Mouse (Mus musculus) heart, embryonic 15.5 days (tissue): ENCODE data around the gene Adam15. TPM values are rescaled to one million over a fixed set of nuclear protein-coding genes. Genes with fewer than 3 reads are reported as not detected.

Experiments used
- ATAC-seq: fragments of 200-750 bp; cut with Nextera tagmentation; replicated peaks from 2 replicates; pipeline ENCODE4 v1.8.0; 2017; ENCODE audit warnings: low read depth, moderate TSS enrichment; ENCODE audit not compliant: insufficient number of reproducible peaks, insufficient read depth, low FRiP score
- H3K27ac ChIP-seq: fragments of 300-500 bp; sonication (generic); 2 replicates; pipeline ENCODE4 v1.5.1; 2015; ENCODE audit warnings: mild to moderate bottlenecking, inconsistent platforms
- H3K27me3 ChIP-seq: fragments of 300-500 bp; sonication (generic); 2 replicates; pipeline ENCODE4 v1.6.1; 2015; ENCODE audit warnings: inconsistent platforms
- H3K36me3 ChIP-seq: fragments of 300-500 bp; sonication (generic); 2 replicates; pipeline ENCODE4 v1.6.1; 2015; ENCODE audit warnings: mild to moderate bottlenecking, inconsistent platforms
- H3K4me1 ChIP-seq: fragments of 300-500 bp; sonication (generic); replicated peaks from 2 replicates; pipeline ENCODE4 v1.6.1; 2015; ENCODE audit warnings: inconsistent platforms
- H3K4me2 ChIP-seq: fragments of 300-500 bp; sonication (generic); 2 replicates; pipeline ENCODE4 v1.6.1; 2015; ENCODE audit warnings: inconsistent platforms, mild to moderate bottlenecking, moderate library complexity
- H3K4me3 ChIP-seq: fragments of 300-500 bp; sonication (generic); 2 replicates; pipeline ENCODE4 v1.5.1; 2015; ENCODE audit warnings: mild to moderate bottlenecking, inconsistent platforms
- H3K9ac ChIP-seq: fragments of 300-500 bp; sonication (generic); 2 replicates; pipeline ENCODE4 v1.6.1; 2015; ENCODE audit warnings: mild to moderate bottlenecking, inconsistent platforms
- H3K9me3 ChIP-seq: fragments of 300-500 bp; sonication (generic); replicated peaks from 2 replicates; pipeline ENCODE4 v1.6.1; 2016; ENCODE audit warnings: inconsistent platforms
- WGBS: fragments of 180-500 bp; shearing (Covaris S2); methylation state at CpG from one replicate; pipeline ENCODE4 v1.1.7; 2015; ENCODE audit warnings: mixed read lengths; 5-methylcytosine and 5-hydroxymethylcytosine counted together
- polyA plus RNA-seq: library from polyadenylated mRNA; unstranded; fragments of >200 nt; fragmentation: Nextera tagmentation; extraction: Ambion mirVana; gene quantifications from 2 replicates; pipeline ENCODE4 v1.2.1, GENCODE M21; 2015

The Adam15 gene
- polyA plus RNA-seq, 1 experiment from 2014 or later = 59.8 TPM

DNA sequence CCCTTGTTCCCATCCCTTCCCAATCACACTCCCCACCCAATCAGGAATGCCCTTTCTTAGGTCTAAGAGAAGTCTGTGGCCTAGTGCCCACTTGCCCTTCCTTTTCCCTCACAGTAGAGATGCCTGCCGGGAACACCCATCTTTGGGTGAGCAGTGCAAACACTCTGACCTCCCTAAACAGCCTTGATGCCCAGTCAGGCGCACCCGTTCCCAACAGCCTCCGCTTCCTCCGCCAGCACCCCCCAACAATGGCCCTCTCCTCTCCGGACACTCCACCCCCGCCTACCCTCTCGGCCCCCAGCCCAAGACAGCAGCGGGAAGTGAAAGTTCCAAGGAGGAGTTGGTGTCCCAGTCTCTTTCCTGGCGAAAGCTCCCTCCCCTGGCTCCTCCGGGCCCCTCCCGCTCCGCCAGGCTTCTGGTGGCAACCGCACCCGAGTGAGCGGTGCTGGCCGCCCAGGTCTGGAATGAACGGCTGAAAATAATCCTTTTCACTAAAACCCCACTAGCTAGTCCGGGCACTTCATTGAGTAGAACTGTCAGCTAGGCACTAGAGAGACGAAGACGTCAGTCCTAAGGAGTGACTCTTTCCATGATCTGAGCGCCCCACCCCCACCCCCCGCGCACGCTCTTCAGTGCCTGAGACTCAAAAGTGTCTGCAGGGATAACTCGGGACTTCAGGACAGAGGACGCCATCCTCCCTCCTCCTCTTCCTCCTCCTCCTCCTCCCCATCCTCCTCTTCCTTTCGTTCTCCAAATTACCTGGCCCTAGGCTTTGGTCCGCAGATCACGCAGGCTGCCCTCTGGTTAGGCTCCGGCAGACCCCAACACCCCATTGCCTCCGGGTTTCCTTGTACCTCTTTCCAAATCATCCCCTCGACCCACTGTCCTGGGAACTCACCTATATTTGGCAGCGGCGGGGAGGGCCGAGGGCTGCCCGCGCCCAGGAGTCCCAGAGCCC lies 606 bp downstream of the Adam15 start:
- peaks cover 33% of the 10 kb centered on the region for H3K27me3 ChIP-seq
- under 1% methylated on average over 38 of the region's 38 CpGs for WGBS
- ATAC-seq = peak; percentile 24
- H3K9me3 ChIP-seq = no peaks in the 10 kb centered on the region
- H3K4me2 ChIP-seq = peak overlapping the region; percentile 98
- peaks cover 18% of the 10 kb centered on the region for H3K4me1 ChIP-seq
- H3K36me3 ChIP-seq = no peaks in the 10 kb centered on the region
- H3K27ac ChIP-seq = peak overlapping the region; percentile 63
- H3K4me3 ChIP-seq = peak overlapping the region; percentile 77
- peak overlapping the region; percentile 67 for H3K9ac ChIP-seq

DNA sequence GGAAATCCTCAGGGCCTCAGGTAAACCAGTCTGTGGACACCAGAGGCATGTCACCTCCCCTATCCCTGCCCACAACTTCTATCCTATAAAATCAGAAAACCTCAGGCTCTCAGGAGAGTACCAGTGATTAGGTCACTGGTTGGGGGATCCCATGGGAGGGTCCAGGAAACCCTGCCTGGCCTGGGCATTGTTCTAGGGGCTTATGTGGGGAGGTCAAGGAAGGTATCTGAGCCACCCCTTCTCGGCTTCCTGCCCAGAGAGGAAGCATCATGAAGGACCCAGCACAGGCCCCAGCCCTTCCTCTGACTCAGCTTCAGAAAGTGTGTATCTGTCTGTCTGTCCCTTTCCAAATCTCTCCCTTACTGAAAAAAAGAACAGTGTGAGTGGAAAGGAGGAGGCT lies 1.9 kb downstream of the Adam15 start:
- Histone ChIP-seq H3K4me2 (peak overlapping the region; percentile 98), H3K27ac (peak overlapping the region; percentile 63), H3K4me3 (peak overlapping the region; percentile 77), H3K27me3 (peaks cover 31% of the 10 kb centered on the region), H3K9ac (no peak overlapping the region), H3K4me1 (peaks cover 18% of the 10 kb centered on the region), H3K36me3 (no peaks in the 10 kb centered on the region), H3K9me3 (no peaks in the 10 kb centered on the region)
- WGBS = 52% methylated on average over 1 of the region's 1 CpGs
- ATAC-seq = 0 out of 2 replicates have a peak, but pooled peaks have one; percentile 13

- WGBS = 73% methylated on average over 10 of the region's 10 CpGs
- H3K4me3 ChIP-seq = no peak overlapping the region
- H3K36me3 ChIP-seq = no peaks in the 10 kb centered on the region
- 0 out of 2 replicates have a peak overlapping the region, but pooled peaks have one; percentile 10 for H3K4me2 ChIP-seq
- no peak overlapping the region for H3K9ac ChIP-seq
- peaks cover 22% of the 10 kb centered on the region for H3K27me3 ChIP-seq
- ATAC-seq = no peak
- H3K4me1 ChIP-seq = peaks cover 18% of the 10 kb centered on the region
- H3K9me3 ChIP-seq = no peaks in the 10 kb centered on the region
- no peak overlapping the region for H3K27ac ChIP-seq
These were observed 2.8 kb downstream of the Adam15 start for GRCm38 (mm10) chr3:89346815-89347540.

GRCm38 (mm10) chr3:89343279-89343678 lies 6.5 kb downstream of the Adam15 start:
- WGBS = 80% methylated on average over 7 of the region's 7 CpGs
- Histone ChIP-seq H3K9me3 (no peaks in the 10 kb centered on the region), H3K4me1 (peaks cover 16% of the 10 kb centered on the region), H3K4me3 (no peak overlapping the region), H3K27ac (no peak overlapping the region), H3K9ac (no peak overlapping the region), H3K27me3 (peaks cover 7% of the 10 kb centered on the region), H3K4me2 (no peak overlapping the region), H3K36me3 (no peaks in the 10 kb centered on the region)
- no peak for ATAC-seq

DNA sequence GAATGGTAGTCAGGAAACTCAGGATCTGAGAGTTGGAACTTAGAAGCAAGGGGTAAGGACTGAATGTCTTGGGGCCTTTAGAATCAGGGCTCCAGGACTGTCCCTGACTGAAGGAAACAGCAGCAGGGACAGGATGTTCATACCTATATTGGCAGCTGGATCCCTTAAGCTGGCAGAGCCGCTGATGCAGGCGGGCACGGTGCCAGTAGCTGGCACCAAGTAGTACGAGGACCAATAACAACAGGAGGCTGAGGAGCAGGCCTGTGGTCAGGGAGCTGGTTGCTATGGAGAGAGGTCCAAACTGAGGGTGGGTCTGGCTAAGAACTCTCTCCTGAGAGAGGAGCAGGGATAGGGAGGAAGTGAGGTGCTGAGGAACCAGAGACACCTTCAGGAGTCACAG lies 8.0 kb downstream of the Adam15 start:
- ATAC-seq = no peak
- Histone ChIP-seq H3K4me2 (no peak overlapping the region), H3K27ac (no peak overlapping the region), H3K36me3 (no peaks in the 10 kb centered on the region), H3K27me3 (no peaks in the 10 kb centered on the region), H3K4me3 (no peak overlapping the region), H3K9ac (no peak overlapping the region), H3K9me3 (no peaks in the 10 kb centered on the region), H3K4me1 (peaks cover 26% of the 10 kb centered on the region)
- WGBS = 80% methylated on average over 4 of the region's 4 CpGs

GRCm38 (mm10) chr3:89340465-89340864 lies 9.3 kb downstream of the Adam15 start:
- H3K9ac ChIP-seq = no peak overlapping the region; the same call in 1 of the 2 replicates
- no peaks in the 10 kb centered on the region for H3K27me3 ChIP-seq
- H3K27ac ChIP-seq = no peak overlapping the region

GRCm38 (mm10) chr3:89339416-89339815 lies 10.4 kb downstream of the Adam15 start:
- Histone ChIP-seq H3K4me2 (no peak overlapping the region), H3K36me3 (no peaks in the 10 kb centered on the region), H3K4me1 (peaks cover 33% of the 10 kb centered on the region), H3K4me3 (no peak overlapping the region), H3K9ac (no peak overlapping the region), H3K9me3 (no peaks in the 10 kb centered on the region), H3K27me3 (no peaks in the 10 kb centered on the region), H3K27ac (no peak overlapping the region)
- WGBS = 26% methylated on average over 8 of the region's 8 CpGs
- ATAC-seq = no peak

More at GRCm38 (mm10) chr3:89340465-89340864, 9.3 kb downstream of the Adam15 start:
- ATAC-seq = no peak
- peaks cover 33% of the 10 kb centered on the region for H3K4me1 ChIP-seq
- H3K9me3 ChIP-seq = no peaks in the 10 kb centered on the region
- H3K36me3 ChIP-seq = no peaks in the 10 kb centered on the region
- H3K4me2 ChIP-seq = peak overlapping the region; percentile 55
- WGBS = 4% methylated on average over 11 of the region's 11 CpGs
- H3K4me3 ChIP-seq = peak overlapping the region; percentile 22

GRCm38 (mm10) chr3:89337721-89338578 lies 11.8 kb downstream of the Adam15 start, which contains the start of gene Efna4:
Gene Efna4 (minus strand): TSS chr3:89338028.
- Histone ChIP-seq H3K36me3 (no peaks in the 10 kb centered on the region), H3K27ac (peak within 1 kb of the TSS; percentile 73), H3K9me3 (no peaks in the 10 kb centered on the region), H3K4me3 (peak within 1 kb of the TSS; percentile 65), H3K27me3 (no peaks in the 10 kb centered on the region), H3K4me2 (peak within 1 kb of the TSS; percentile 85), H3K9ac (peak within 1 kb of the TSS; percentile 76), H3K4me1 (peaks cover 33% of the 10 kb centered on the region)
- ATAC-seq = peak; percentile 78
- WGBS = 1% methylated on average over 44 of the region's 44 CpGs

DNA sequence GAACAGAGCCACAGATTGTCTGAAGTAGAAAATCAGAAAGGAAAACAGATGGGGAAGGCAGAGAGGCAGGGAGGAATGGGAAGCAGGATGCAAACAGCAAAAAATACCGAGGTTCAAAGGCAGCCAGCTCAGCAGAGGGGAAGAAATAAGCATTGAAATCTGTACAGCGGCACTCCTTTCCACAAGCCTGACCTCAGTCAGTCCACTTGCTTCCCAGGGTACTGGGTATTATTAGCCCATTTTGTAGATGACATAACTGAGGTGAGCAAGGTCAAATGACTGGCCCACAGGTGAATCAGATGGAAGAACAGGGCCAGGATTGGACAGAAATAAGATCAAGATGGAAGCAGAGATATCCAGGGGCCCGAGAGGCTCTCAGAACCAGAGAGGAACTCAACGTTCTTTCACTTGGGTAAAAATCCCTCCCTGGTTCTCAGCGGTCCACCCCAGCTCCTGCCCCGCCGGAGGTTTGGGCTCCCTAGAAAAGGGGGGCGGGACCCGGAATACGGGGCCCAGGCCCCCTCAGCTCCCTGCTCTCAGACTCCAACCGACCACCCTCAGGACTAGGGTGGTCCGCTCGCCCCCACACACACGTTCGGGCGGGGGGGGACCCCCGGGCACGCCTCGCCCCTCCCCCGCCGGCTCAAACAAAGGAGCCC lies 12.6 kb downstream of the Adam15 start:
- H3K4me2 ChIP-seq = peak overlapping the region; percentile 85
- no peak; the same call in 1 of the 2 replicates for ATAC-seq
- H3K36me3 ChIP-seq = no peaks in the 10 kb centered on the region
- WGBS = 1% methylated on average over 21 of the region's 21 CpGs
- H3K27ac ChIP-seq = peak overlapping the region; percentile 73
- H3K9ac ChIP-seq = peak overlapping the region; percentile 76
- peaks cover 33% of the 10 kb centered on the region for H3K4me1 ChIP-seq
- H3K9me3 ChIP-seq = no peaks in the 10 kb centered on the region
- no peaks in the 10 kb centered on the region for H3K27me3 ChIP-seq
- H3K4me3 ChIP-seq = peak overlapping the region; percentile 65

- Histone ChIP-seq H3K4me2 (peak overlapping the region; percentile 85), H3K4me1 (peaks cover 33% of the 10 kb centered on the region), H3K27me3 (no peaks in the 10 kb centered on the region), H3K4me3 (peak overlapping the region; percentile 65), H3K36me3 (no peaks in the 10 kb centered on the region), H3K9ac (peak overlapping the region; percentile 76; the same call in 1 of the 2 replicates), H3K27ac (peak overlapping the region; percentile 21; the same call in 1 of the 2 replicates), H3K9me3 (no peaks in the 10 kb centered on the region)
- no peak for ATAC-seq
- WGBS = 25% methylated on average over 6 of the region's 6 CpGs
These were observed 13.3 kb downstream of the Adam15 start for GRCm38 (mm10) chr3:89336529-89336928.
